Mouse (Mus musculus): Measurements from ENCODE around the gene Celsr1. TPM values are rescaled to one million over a fixed set of nuclear protein-coding genes. Genes with fewer than 3 reads are reported as not detected.

Gene Celsr1
- total and polyA plus RNA-seq, 3 experiments = 1.3 to 21.7 (median 4.7) TPM

DNA sequence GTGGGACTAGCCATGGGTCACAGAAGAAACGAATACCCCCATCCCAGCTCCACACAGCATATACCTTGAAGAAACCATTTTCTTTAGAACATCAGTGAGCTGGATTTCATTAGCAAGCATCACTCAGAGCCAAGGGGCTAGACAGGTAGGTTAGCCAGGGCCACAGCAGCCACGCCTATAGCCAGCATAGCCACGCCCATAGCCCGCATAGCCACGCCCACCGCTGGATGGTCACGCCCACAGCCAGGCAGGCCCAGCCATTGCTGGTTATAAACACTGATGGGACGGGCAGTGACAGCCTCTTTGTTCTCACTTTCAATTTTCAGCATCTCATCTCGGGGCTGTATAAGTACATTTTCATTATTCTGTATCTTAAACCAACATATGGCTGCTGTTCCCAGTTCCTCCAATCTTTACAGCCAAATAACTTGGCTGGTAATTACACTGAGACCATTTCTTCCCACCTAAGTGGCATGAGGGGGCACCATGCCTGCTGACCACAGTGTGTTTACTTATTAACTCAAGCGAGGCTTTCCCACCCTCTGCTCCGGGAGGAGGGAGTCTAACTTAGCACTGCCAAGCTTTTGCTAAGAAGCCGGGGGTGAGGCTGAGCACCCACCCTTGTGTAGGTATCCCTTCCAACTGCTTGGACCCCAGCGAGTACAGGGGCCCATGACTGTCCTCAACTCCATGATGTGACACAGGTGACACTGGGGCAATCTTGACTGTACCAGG, 37.4 kb downstream of the Celsr1 start:
- TF ChIP-seq GATA2 (IDR thresholded peaks at IDR 0.05; ENCODE audit: borderline replicate concordance, low read depth, low read length) = no peak
- TF ChIP-seq POLR2AphosphoS5 (IDR thresholded peaks at IDR 0.05; ENCODE audit: insufficient replicate concordance, low read depth, low read length) = no peak
- TF ChIP-seq CTCF (IDR thresholded peaks at IDR 0.05; ENCODE audit: low read depth, low read length) = no peak
- TF ChIP-seq TAL1 (conservative IDR thresholded peaks at IDR 0.05; ENCODE audit: low read depth, low read length) = no peak
- no peak for TF ChIP-seq GATA1 (IDR thresholded peaks at IDR 0.05; ENCODE audit: borderline replicate concordance, low read length)
- DNase-seq (ENCODE audit: low spot score) = no peak
- Histone ChIP-seq H3K4me1 (ENCODE audit: insufficient read depth, low read depth, low read length) (peaks cover 2% of the 10 kb centered on the region; the same call in 1 of the 2 replicates), H3K9me3 (replicated peaks) (no peaks in the 10 kb centered on the region), H3K36me3 (replicated peaks) (no peaks in the 10 kb centered on the region), H3K27me3 (ENCODE audit: insufficient read depth, low read length) (peaks cover 19% of the 10 kb centered on the region), H3K4me3 (ENCODE audit: low read depth, low read length) (no peak overlapping the region)
- no peak for ATAC-seq (ENCODE audit: extremely low read depth, insufficient number of reproducible peaks, low FRiP score, poor library complexity, severe bottlenecking)

DNA sequence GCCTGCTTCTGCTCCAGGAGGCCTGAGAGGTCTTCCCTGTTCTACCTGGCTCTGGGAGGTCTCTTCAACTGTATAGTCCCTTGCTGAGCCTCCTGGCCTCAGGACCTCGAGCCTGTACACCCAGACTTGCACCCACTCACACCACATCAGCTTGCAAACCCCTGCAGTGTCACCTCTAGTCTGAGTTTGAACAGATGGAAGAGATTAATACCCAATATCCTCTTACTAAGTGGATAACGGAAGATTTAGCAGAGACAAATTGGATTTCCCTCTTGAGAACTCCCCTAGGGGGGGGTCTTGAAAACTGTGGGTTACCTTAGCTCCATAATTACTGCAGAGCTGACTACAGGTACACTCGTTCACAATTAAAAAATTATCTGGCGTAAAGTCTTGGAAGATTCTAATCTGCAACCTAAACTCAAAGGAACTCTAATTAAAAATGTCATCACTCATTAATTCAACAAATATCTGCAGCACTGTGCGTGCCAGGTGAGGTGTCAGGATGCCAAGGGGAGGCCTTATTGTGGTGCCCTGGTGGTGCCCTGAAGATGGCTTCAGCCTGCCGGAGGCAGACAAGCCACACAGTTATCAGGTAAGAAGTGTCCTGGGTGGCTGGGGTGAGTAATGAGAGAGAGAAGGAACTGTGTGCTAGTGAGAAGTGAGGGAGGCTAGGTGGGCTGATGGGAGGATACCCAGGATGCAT, 38.5 kb downstream of the Celsr1 start:
- H3K36me3 ChIP-seq (replicated peaks) = no peaks in the 10 kb centered on the region
- H3K27me3 ChIP-seq (ENCODE audit: insufficient read depth, low read length) = peaks cover 14% of the 10 kb centered on the region; the same call in 1 of the 2 replicates
- no peaks in the 10 kb centered on the region for H3K9me3 ChIP-seq (replicated peaks)
- no peak overlapping the region for H3K4me3 ChIP-seq (ENCODE audit: low read depth, low read length)
- ATAC-seq (ENCODE audit: extremely low read depth, insufficient number of reproducible peaks, low FRiP score, poor library complexity, severe bottlenecking) (no peak), DNase-seq (ENCODE audit: low spot score) (no peak)
- H3K4me1 ChIP-seq (ENCODE audit: insufficient read depth, low read depth, low read length) = peaks cover 2% of the 10 kb centered on the region; the same call in 1 of the 2 replicates
- TF ChIP-seq POLR2AphosphoS5 (IDR thresholded peaks at IDR 0.05; ENCODE audit: insufficient replicate concordance, low read depth, low read length) (no peak), TAL1 (conservative IDR thresholded peaks at IDR 0.05; ENCODE audit: low read depth, low read length) (no peak), GATA2 (IDR thresholded peaks at IDR 0.05; ENCODE audit: borderline replicate concordance, low read depth, low read length) (no peak), GATA1 (IDR thresholded peaks at IDR 0.05; ENCODE audit: borderline replicate concordance, low read length) (no peak), CTCF (IDR thresholded peaks at IDR 0.05; ENCODE audit: low read depth, low read length) (no peak)

DNA sequence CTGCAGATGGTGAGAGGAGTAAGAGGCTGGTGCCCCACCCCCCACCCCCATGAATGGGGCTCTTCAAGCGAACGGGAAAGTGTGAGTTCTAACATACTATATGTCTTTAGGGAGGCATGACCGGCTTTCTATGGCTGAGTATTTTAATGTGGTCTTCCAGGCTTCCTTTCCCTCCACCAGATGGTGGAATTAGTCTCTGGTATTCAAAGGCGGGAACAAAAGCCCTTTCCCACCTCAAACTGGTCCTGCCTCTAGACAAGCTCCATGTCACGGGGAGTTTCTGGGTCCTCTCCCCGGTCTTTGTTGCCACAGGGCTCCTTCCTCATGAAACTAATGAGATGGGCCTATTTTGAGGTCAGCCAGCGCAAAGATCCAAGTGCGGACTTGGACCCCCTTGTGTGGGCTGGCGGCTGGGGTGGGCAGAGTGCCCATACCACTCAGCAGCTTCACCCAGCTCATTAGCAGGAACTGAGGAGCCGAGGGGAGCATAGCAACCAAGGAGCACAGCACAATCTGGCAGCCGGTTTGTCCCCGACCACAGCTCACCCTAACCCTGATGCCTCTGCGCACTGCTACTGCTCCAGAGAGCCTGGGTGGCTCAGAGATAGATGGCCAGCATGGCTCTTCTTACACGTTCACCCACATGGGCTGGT, 39.5 kb downstream of the Celsr1 start:
- TF ChIP-seq GATA1 (IDR thresholded peaks at IDR 0.05; ENCODE audit: borderline replicate concordance, low read length) (no peak), CTCF (IDR thresholded peaks at IDR 0.05; ENCODE audit: low read depth, low read length) (no peak), POLR2AphosphoS5 (IDR thresholded peaks at IDR 0.05; ENCODE audit: insufficient replicate concordance, low read depth, low read length) (no peak), GATA2 (IDR thresholded peaks at IDR 0.05; ENCODE audit: borderline replicate concordance, low read depth, low read length) (no peak), TAL1 (conservative IDR thresholded peaks at IDR 0.05; ENCODE audit: low read depth, low read length) (no peak)
- H3K4me3 ChIP-seq (ENCODE audit: low read depth, low read length) = no peak overlapping the region
- ATAC-seq (ENCODE audit: extremely low read depth, insufficient number of reproducible peaks, low FRiP score, poor library complexity, severe bottlenecking) = no peak
- peaks cover 2% of the 10 kb centered on the region; the same call in 1 of the 2 replicates for H3K4me1 ChIP-seq (ENCODE audit: insufficient read depth, low read depth, low read length)
- no peaks in the 10 kb centered on the region for H3K36me3 ChIP-seq (replicated peaks)
- DNase-seq (ENCODE audit: low spot score) = no peak
- no peaks in the 10 kb centered on the region for H3K9me3 ChIP-seq (replicated peaks)
- H3K27me3 ChIP-seq (ENCODE audit: insufficient read depth, low read length) = peaks cover 13% of the 10 kb centered on the region; the same call in 1 of the 2 replicates

DNA sequence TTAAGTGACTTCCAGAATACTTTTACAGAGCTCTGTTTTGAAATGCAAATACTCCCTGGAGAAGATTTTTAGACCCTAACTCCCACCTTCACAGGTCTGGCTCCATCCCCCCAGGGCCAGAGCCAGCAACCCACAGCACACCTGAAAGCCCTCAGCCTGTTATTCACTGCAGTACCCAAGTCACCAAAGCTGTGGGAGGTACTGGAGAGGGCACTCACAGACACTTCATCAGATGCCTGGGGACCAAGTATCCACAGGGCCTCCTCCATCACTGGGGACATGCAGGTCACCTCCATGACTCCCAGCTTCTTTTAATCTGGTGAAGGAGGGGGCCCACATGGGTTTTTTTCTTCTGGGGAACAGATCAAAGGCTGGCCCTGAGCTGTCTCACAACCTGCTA, 40.2 kb downstream of the Celsr1 start:
- TF ChIP-seq GATA2 (IDR thresholded peaks at IDR 0.05; ENCODE audit: borderline replicate concordance, low read depth, low read length) (no peak), GATA1 (IDR thresholded peaks at IDR 0.05; ENCODE audit: borderline replicate concordance, low read length) (no peak), TAL1 (conservative IDR thresholded peaks at IDR 0.05; ENCODE audit: low read depth, low read length) (no peak), POLR2AphosphoS5 (IDR thresholded peaks at IDR 0.05; ENCODE audit: insufficient replicate concordance, low read depth, low read length) (no peak), CTCF (IDR thresholded peaks at IDR 0.05; ENCODE audit: low read depth, low read length) (no peak)
- no peak overlapping the region for H3K4me3 ChIP-seq (ENCODE audit: low read depth, low read length)

DNA sequence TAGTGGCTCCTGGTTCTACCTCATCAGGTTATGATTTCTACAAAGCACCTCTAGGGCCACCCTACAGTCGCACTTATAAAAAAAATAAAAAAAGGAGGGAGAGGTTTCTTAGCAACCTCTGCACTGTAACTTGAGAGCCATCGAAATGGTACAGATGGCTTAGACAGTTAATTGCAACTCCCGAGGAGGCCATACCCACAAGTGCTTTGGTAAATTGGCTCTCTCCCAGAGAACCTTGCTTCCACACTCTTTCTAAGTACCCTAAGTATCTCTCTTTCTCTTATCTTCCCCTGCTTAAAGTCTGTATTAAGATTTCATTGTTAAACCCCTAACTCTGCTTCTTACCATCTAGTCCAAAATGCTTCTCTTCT, 41.5 kb downstream of the Celsr1 start:
- Histone ChIP-seq H3K4me1 (ENCODE audit: insufficient read depth, low read depth, low read length) (peaks cover 2% of the 10 kb centered on the region; the same call in 1 of the 2 replicates), H3K4me3 (ENCODE audit: low read depth, low read length) (no peak overlapping the region), H3K9me3 (replicated peaks) (no peaks in the 10 kb centered on the region), H3K27me3 (ENCODE audit: insufficient read depth, low read length) (peaks cover 13% of the 10 kb centered on the region; the same call in 1 of the 2 replicates), H3K36me3 (replicated peaks) (no peaks in the 10 kb centered on the region)
- TF ChIP-seq TAL1 (conservative IDR thresholded peaks at IDR 0.05; ENCODE audit: low read depth, low read length) = no peak
- TF ChIP-seq GATA2 (IDR thresholded peaks at IDR 0.05; ENCODE audit: borderline replicate concordance, low read depth, low read length) = no peak
- TF ChIP-seq CTCF (IDR thresholded peaks at IDR 0.05; ENCODE audit: low read depth, low read length) = no peak
- no peak for TF ChIP-seq POLR2AphosphoS5 (IDR thresholded peaks at IDR 0.05; ENCODE audit: insufficient replicate concordance, low read depth, low read length)
- TF ChIP-seq GATA1 (IDR thresholded peaks at IDR 0.05; ENCODE audit: borderline replicate concordance, low read length) = no peak
- ATAC-seq (ENCODE audit: extremely low read depth, insufficient number of reproducible peaks, low FRiP score, poor library complexity, severe bottlenecking) (no peak), DNase-seq (ENCODE audit: low spot score) (no peak)

More for the DNA sequence above, 40.2 kb downstream of the Celsr1 start:
- no peaks in the 10 kb centered on the region for H3K36me3 ChIP-seq (replicated peaks)
- H3K9me3 ChIP-seq (replicated peaks) = no peaks in the 10 kb centered on the region
- no peak for ATAC-seq (ENCODE audit: extremely low read depth, insufficient number of reproducible peaks, low FRiP score, poor library complexity, severe bottlenecking)
- peaks cover 13% of the 10 kb centered on the region; the same call in 1 of the 2 replicates for H3K27me3 ChIP-seq (ENCODE audit: insufficient read depth, low read length)
- H3K4me1 ChIP-seq (ENCODE audit: insufficient read depth, low read depth, low read length) = peaks cover 2% of the 10 kb centered on the region; the same call in 1 of the 2 replicates
- no peak for DNase-seq (ENCODE audit: low spot score)
